Mouse (Mus musculus) layer of hippocampus, adult 9-10 months (tissue): ENCODE results near the gene Pde8b.

Source experiments
- DNase-seq: peaks from one replicate; pipeline ENCODE4 v3.0.0; 2022; ENCODE audit warnings: low spot score

Pde8b gene

GRCm38 (mm10) chr13:95140460-95141079 is 109.6 kb downstream of the Pde8b start:
- no peak for DNase-seq

- no peak for DNase-seq
Measured at GRCm38 (mm10) chr13:95135326-95136150, 114.6 kb downstream of the Pde8b start.

- DNase-seq: no peak
Measured at GRCm38 (mm10) chr13:95131848-95132247, 118.3 kb downstream of the Pde8b start.

- DNase-seq: no peak
Measured at GRCm38 (mm10) chr13:95131041-95131440, 119.1 kb downstream of the Pde8b start.

- DNase-seq: no peak
Measured at GRCm38 (mm10) chr13:95127288-95127687, 122.8 kb downstream of the Pde8b start.

- no peak for DNase-seq
Measured at GRCm38 (mm10) chr13:95126801-95127200, 123.3 kb downstream of the Pde8b start.

- DNase-seq: no peak
Measured at GRCm38 (mm10) chr13:95125546-95126215, 124.5 kb downstream of the Pde8b start.

GRCm38 (mm10) chr13:95120570-95120969 is 129.6 kb downstream of the Pde8b start:
- no peak for DNase-seq

- no peak for DNase-seq
Measured at GRCm38 (mm10) chr13:95113763-95114162, 136.4 kb downstream of the Pde8b start.

GRCm38 (mm10) chr13:95109555-95109954 is 140.6 kb downstream of the Pde8b start:
- DNase-seq: no peak

GRCm38 (mm10) chr13:95108035-95108434 is 142.1 kb downstream of the Pde8b start:
- no peak for DNase-seq

GRCm38 (mm10) chr13:95104865-95105264 is 145.3 kb downstream of the Pde8b start:
- DNase-seq: no peak

GRCm38 (mm10) chr13:95102985-95103590 is 147.0 kb downstream of the Pde8b start:
- DNase-seq: no peak

GRCm38 (mm10) chr13:95101315-95101714 is 148.8 kb downstream of the Pde8b start:
- no peak for DNase-seq

- no peak for DNase-seq
Measured at GRCm38 (mm10) chr13:95098931-95099720, 151.0 kb downstream of the Pde8b start.

GRCm38 (mm10) chr13:95096646-95097045 is 153.5 kb downstream of the Pde8b start:
- DNase-seq: no peak

- DNase-seq: no peak
Measured at GRCm38 (mm10) chr13:95095860-95096259, 154.3 kb downstream of the Pde8b start.

- no peak for DNase-seq
Measured at GRCm38 (mm10) chr13:95091546-95092445, 158.3 kb downstream of the Pde8b start.

GRCm38 (mm10) chr13:95087358-95087787 is 162.8 kb downstream of the Pde8b start:
- no peak for DNase-seq

GRCm38 (mm10) chr13:95086033-95086432 is 164.1 kb downstream of the Pde8b start:
- no peak for DNase-seq

GRCm38 (mm10) chr13:95082611-95083010 is 167.5 kb downstream of the Pde8b start:
- no peak for DNase-seq
